Mouse (Mus musculus): Measurements from ENCODE around the gene Nup210. TPM values are rescaled to one million over a fixed set of nuclear protein-coding genes. Genes with fewer than 3 reads are reported as not detected.

Nup210 gene
- polyA plus RNA-seq, 1 experiment from 2014 or later, result 19.8 TPM

DNA sequence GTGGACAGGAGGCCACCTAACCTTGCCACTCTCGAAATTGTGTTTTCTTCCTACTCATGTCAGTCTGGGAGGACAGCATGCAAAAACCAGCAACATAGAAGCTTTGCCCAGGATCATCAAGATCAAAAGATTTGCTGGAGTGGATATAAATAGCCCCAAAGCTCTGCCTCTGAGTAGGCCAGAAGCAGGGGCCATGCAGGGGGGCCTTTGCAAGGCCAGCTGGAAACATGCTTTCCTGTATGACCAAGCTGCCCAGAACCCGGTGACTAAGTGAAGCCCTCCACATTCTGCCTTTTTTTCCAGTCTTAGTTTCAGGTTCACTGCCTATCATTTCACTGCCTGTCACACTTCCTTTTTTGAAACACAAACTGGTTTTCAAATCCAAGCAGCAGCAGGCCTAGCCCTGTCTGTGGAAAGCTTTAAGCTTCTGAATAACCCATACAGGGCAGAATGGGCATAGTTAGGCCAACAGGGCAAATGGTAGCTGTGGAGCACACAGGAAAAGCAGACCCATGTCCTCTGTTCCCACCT, 147.2 kb downstream of the Nup210 start:
- no peaks in the 10 kb centered on the region for H3K36me3 ChIP-seq

More for the DNA sequence above, 147.2 kb downstream of the Nup210 start:
- no peak overlapping the region for H3K4me3 ChIP-seq
- no peaks in the 10 kb centered on the region for H3K4me1 ChIP-seq
- H3K4me2 ChIP-seq (replicated peaks), result no peak overlapping the region
- ATAC-seq (ENCODE audit: low FRiP score), result no peak
- H3K9me3 ChIP-seq (replicated peaks), result no peaks in the 10 kb centered on the region
- no peak overlapping the region for H3K27ac ChIP-seq
- WGBS, result 44% methylated on average over 2 of the region's 2 CpGs
- H3K9ac ChIP-seq, result no peak overlapping the region
- H3K27me3 ChIP-seq, result no peaks in the 10 kb centered on the region

Other genes starting within 250 kb of the Nup210 start
- 15.8 and 18.4 TPM in 2 replicates for gene Iqsec1, start 128.1 kb downstream of the Nup210 start, polyA plus RNA-seq (2016; fragmentation: Nextera tagmentation; extraction: Ambion mirVana)
- gene Hdac11, start 39.8 kb upstream of the Nup210 start, polyA plus RNA-seq (2016; fragmentation: Nextera tagmentation; extraction: Ambion mirVana), result 18.8 and 23.2 TPM in 2 replicates
- gene Fbln2, start 95.6 kb upstream of the Nup210 start, polyA plus RNA-seq (2016; fragmentation: Nextera tagmentation; extraction: Ambion mirVana), result 100 and 102 TPM in 2 replicates